Mouse (Mus musculus) layer of hippocampus, postnatal 14 days (tissue): ENCODE measurements around the gene Npb. TPM values are rescaled to one million over a fixed set of nuclear protein-coding genes. Genes with fewer than 3 reads are reported as not detected.

Experiments used
- DNase-seq, 2 experiments: peaks; one replicate each; pipeline ENCODE4 v3.0.0; 2021 to 2022; ENCODE audit warnings: low spot score in 2 of 2, mixed read lengths in 1 of 2
- total RNA-seq, 2 experiments: library from RNA; stranded (reverse); gene quantifications; 2 replicates each; pipeline ENCODE4 v1.2.3; 2021

Npb gene
- total RNA-seq, 2 experiments from 2014 or later = 2.3 to 2.7 TPM

DNA sequence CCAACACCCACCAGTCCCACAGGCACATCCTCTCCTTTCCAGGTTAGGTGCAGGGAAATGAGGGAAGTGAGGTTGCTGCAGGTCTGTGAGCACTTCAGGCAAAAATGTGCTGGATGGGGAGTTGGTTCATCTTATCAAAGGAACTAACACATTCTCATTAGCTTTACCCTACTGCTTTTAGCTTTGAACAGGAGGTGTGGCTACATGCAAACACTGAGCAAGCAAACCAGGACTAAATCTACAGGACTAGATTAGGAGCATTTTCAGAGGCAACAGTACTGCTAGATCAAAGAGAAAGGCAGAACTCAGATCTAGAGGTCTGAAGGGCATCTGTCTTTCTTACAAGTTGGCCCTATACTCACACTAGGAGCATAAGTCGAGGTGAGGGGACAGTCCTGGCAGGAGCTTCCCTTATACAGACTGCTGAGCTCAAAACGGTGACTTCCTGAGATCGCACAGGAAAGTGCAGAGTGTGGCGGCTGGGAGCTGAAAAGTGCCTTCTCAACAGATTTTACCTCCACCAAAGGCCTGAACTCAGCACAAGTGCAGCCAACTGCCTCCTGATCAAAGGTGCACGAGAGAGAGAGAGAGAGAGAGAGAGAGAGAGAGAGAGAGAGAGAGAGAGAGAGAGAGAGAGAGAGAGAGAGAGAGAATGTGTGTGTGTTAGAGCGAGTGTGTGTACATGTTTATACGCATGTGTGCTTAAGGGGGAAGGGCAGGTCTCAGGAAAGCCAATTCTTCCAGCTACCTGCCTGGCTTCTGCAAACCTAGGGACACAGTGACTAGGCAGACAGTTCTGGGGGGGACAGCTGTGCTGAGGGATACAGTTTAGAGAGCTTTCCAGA, 22.8 kb downstream of the Npb start:
- no peak for DNase-seq

DNA sequence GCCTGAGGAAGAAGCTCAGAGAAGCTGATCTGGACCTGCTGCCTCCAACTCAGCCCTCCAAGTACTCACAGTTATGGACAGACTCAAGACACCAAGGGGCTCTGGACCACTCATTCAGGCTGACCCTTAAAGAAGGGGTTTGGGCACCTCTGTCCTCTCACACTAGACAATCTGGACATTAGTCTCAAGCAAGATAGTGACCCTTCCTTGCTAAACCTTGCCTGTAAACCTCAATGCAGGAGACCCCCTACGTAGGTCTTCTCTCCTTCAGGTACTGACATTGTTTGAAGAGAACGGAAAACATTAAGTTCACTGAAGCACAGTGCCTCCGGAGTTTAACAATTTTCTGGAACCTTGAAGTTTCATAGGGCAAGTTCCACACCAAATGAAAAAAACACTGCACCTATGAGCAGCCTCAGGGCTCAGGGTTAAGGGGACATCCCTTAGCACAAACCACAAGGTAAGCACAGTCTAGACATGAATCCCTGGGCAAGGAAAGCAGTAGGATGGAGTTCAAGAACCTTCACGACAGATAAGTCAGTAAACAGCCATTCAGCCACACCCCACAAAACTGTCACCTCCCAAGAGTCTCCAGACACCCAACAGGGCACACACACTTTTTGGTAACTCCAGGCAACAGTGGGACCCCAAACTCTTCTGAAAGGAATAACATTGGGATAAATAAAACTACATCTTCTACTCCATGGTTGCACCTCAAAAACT, 23.6 kb downstream of the Npb start:
- DNase-seq = no peak

- DNase-seq = peak; percentile 56 to 70
These were observed 24.6 kb downstream of the Npb start for GRCm38 (mm10) chr11:120632559-120633519.

GRCm38 (mm10) chr11:120633520-120634343, 25.5 kb downstream of the Npb start, which contains the start of gene Mafg:
TSS of gene Mafg (minus strand) at chr11:120633600.
- peak; percentile 87 to 93 for DNase-seq

DNA sequence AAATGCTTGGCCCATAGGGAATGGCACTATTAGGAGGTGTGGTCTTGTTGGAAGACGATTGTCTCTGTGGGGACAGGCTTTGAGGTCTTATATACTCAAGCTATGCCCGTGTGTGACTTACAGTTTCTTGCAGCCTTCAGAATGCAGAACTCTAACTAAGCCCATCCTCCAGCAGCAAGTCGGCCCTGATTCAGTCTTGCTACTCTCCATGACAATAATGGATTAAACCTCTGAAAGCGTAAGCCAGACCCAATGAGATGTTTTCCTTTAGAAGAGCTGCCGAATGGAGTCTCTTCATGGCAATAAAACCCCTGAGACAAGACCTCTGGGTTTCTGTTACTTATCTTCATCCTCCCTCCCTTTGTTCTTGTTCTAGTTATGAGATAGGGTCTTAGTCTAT, 26.5 kb downstream of the Npb start:
- DNase-seq = no peak

DNA sequence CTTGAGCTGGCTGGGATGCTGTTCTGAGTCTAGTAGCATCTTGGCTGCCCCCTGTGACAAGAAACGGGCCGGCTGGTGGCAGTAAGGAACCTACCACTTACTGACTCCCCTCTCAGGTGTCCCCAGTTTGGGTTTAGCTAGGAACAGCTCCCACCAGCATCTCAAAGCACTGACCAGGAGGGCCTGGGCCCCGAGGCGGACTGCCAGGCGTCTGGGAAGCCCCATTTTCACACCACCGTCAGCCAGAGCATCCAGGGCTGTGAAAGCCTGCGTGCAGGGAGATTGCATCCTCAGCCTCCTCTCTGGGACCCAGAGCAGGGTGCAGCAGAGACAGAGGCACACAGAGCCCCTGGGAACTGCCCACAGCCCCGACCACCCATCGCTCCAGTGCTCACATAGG, 33.0 kb downstream of the Npb start:
- no peak for DNase-seq

DNA sequence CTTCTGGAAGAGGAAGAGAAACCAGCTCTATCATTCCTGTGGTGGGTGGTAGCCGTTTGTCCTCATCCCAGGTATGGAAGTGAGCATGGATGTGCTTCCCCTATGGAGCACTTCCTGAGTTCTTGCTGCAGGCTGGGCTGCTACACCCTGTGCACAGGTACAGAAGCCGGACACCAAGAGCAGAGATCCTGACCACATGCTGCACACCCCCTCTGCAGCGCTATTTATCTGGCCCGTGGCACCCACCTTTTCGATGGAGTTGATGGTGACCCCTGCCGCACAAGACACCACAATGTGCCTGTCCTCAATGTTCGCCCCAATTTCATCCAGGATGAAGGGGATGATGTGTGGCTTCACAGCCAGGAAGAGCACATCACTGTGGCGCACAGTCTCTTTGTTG, 33.6 kb downstream of the Npb start:
- DNase-seq = no peak

- no peak for DNase-seq
These were observed 34.8 kb downstream of the Npb start for GRCm38 (mm10) chr11:120642939-120643600.

DNA sequence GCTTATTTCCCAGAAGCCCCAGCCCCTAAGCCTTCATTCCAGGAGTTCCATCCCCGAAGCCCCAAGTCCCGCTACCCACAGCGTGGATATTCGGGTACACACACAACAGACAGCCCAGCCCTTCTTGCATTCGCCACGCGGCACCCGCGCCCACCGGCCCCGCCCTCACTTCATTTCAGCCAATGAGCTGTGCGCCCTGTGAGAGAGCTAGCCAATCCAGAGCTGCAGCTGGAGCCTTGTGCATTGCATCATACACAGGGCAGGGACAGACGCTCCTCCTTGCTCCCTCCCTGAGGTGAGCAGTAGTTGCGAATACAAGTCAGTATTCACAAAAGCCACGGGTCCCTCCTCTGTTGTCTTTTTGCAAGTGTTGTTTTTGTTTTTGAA, 35.3 kb downstream of the Npb start, which contains the start of gene Pycr1:
Gene Pycr1 (minus strand): TSS at position 169 of the 387 bp plus-strand sequence.
- DNase-seq = peak; percentile 90 to 95

- DNase-seq = no peak
These were observed 39.0 kb downstream of the Npb start for GRCm38 (mm10) chr11:120647047-120647830.

- no peak for DNase-seq
These were observed 39.8 kb downstream of the Npb start, which contains the start of gene Myadml2 for GRCm38 (mm10) chr11:120648001-120648476. TSS of gene Myadml2 (minus strand) at chr11:120648158.

DNA sequence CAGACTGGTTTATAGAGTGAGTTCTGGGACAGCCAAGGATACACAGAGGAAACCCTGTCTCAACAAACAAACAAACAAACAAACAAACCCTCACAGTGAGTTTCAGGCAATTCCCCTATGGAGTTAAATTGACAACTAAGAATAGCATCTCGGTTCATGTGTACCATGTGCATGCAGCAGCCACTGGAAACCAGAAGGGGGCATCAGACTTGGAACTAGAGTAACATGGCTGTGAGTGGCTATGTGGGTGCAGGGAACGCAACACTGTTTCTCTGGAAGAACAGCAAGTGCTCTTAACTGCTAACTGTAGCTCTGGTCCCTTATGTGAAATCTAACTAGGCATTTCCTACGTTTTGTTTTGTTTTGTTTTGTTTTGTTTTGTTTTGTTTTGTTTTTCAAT, 43.6 kb downstream of the Npb start:
- DNase-seq = no peak

- DNase-seq = no peak
These were observed 46.5 kb downstream of the Npb start for GRCm38 (mm10) chr11:120654741-120655140.

DNA sequence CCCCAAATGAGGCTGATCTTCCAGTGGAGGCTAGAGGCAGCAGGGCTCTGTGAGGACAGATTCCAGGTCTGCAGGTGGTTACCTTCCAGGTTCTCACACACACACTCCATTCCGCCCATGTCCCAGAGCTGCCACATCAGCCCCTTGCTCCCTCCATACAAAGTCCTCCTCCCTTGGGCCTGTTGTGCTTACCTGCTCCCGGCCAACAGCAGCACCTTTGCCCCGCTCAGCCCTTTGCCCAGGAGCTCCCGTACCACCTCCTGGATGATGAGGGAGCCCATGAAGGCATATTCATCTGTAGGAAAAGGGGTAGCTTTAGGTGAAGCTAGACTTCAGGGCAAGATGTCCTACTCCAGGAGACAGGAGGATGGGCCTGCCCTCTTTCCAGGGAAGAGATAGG, 49.0 kb downstream of the Npb start:
- DNase-seq = no peak
